Mouse (Mus musculus) stomach, postnatal 0 days (tissue): Measurements from ENCODE around the gene Dync1h1. TPM values are rescaled to one million over a fixed set of nuclear protein-coding genes. Genes with fewer than 3 reads are reported as not detected.

ENCODE experiments used
- ATAC-seq: fragments of 200-750 bp; cut with Nextera tagmentation; 2 replicates; pipeline ENCODE4 v1.8.0; 2017; ENCODE audit not compliant: low FRiP score, low TSS enrichment
- DNase-seq: peaks from one replicate; pipeline ENCODE4 v3.0.0-alpha.2; 2016; ENCODE audit warnings: low spot score
- H3K27ac ChIP-seq: fragments of 300-500 bp; sonication (generic); replicated peaks from 2 replicates; pipeline ENCODE4 v1.5.1; 2014; ENCODE audit warnings: mild to moderate bottlenecking, control low read depth
- H3K27me3 ChIP-seq: fragments of 300-500 bp; sonication (generic); 2 replicates; pipeline ENCODE4 v1.6.1; 2014; ENCODE audit warnings: low read length; ENCODE audit not compliant: control insufficient read depth, insufficient read depth
- H3K36me3 ChIP-seq: fragments of 300-500 bp; sonication (generic); 2 replicates; pipeline ENCODE4 v1.6.1; 2014; ENCODE audit warnings: low read length, mixed read lengths; ENCODE audit not compliant: control insufficient read depth, insufficient read depth
- H3K4me1 ChIP-seq: fragments of 300-500 bp; sonication (generic); replicated peaks from 2 replicates; pipeline ENCODE4 v1.6.1; 2014; ENCODE audit warnings: antibody characterized with exemption; ENCODE audit not compliant: control insufficient read depth, insufficient read depth
- H3K4me2 ChIP-seq: fragments of 300-500 bp; sonication (generic); replicated peaks from 2 replicates; pipeline ENCODE4 v1.6.1; 2014; ENCODE audit warnings: low read depth, mild to moderate bottlenecking, control low read depth, moderate library complexity
- H3K4me3 ChIP-seq: fragments of 300-500 bp; sonication (generic); 2 replicates; pipeline ENCODE4 v1.5.1; 2014; ENCODE audit warnings: low read depth, low read length, control low read depth
- H3K9ac ChIP-seq: fragments of 300-500 bp; sonication (generic); 2 replicates; pipeline ENCODE4 v1.6.1; 2014; ENCODE audit warnings: mild to moderate bottlenecking, low read length, control low read depth, mixed read lengths
- H3K9me3 ChIP-seq: fragments of 300-500 bp; sonication (generic); 2 replicates; pipeline ENCODE4 v1.6.1; 2016; ENCODE audit warnings: low read length; ENCODE audit not compliant: control insufficient read depth
- CTCF ChIP-seq: IDR thresholded peaks from 2 replicates; pipeline ENCODE4 v1.5.1; 2016; ENCODE audit warnings: antibody characterized with exemption, low read depth, mild to moderate bottlenecking, moderate library complexity
- EP300 ChIP-seq: optimal IDR thresholded peaks from 2 replicates; pipeline ENCODE3; 2016; ENCODE audit warnings: antibody characterized with exemption
- WGBS: fragments of 180-500 bp; shearing (Covaris S2); extraction: QIAGEN DNeasy Blood & Tissue Kit; methylation state at CpG from one replicate; pipeline ENCODE4 v1.1.7; 2014; 5-methylcytosine and 5-hydroxymethylcytosine counted together
- microRNA-seq: library from miRNA; unstranded; fragments of <30 nt; microRNA quantifications from one replicate; pipeline ENCODE4, GENCODE M21; 2016
- polyA plus RNA-seq: library from polyadenylated mRNA; unstranded; fragments of >200 nt; fragmentation: Nextera tagmentation; extraction: Ambion mirVana; gene quantifications from 2 replicates; pipeline ENCODE4 v1.2.1, GENCODE M21; 2015

Gene Dync1h1
- polyA plus RNA-seq, 1 experiment from 2014 or later = 22.3 TPM

DNA sequence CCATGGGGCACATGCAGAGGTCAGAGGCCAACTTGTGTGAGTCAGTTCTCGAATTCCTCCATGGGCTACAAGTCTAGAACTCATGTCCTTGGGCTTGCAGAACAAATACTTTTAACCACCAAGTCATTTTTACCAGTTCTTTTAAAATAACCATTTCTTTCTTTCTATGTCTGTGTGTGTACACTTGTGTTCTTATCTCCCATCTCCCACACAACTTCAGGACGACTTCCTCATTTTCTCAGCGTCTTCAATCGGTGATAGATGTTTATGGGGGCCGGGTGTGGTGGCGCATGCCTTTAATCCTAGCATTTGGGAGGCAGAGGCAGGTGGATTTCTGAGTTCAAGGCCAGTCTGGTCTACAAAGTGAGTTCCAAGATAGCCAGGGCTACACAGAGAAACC is 113.0 kb downstream of the Dync1h1 start:
- Histone ChIP-seq H3K4me3 (no peak overlapping the region), H3K9ac (no peak overlapping the region), H3K9me3 (no peaks in the 10 kb centered on the region), H3K27ac (no peak overlapping the region), H3K4me2 (no peak overlapping the region), H3K4me1 (no peaks in the 10 kb centered on the region), H3K27me3 (no peaks in the 10 kb centered on the region), H3K36me3 (no peaks in the 10 kb centered on the region)
- DNase-seq (no peak), ATAC-seq (no peak)
- TF ChIP-seq CTCF (no peak), EP300 (no peak)
- 92% methylated on average over 6 of the region's 6 CpGs for WGBS

DNA sequence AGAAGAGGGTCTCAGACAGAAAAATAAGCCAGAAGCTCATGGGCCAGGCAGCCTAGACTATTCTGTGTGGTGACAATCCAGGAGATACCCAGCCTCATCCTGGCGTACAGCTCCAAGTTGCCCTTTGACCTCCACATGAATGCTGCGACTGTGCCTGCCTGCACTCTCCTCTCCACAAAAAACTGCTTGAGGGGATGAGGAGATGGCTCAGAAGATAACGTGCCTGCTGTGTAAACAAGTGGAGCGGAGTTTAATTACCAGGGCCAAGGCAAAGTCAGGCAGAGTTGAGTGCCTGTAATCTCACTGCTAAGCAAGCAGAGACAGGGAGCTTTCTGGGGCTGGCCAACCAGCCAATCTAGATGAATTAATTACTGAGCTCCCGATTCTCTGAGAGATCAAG is 114.8 kb downstream of the Dync1h1 start:
- TF ChIP-seq EP300 (no peak), CTCF (no peak)
- Histone ChIP-seq H3K27me3 (no peaks in the 10 kb centered on the region), H3K9me3 (no peaks in the 10 kb centered on the region), H3K27ac (no peak overlapping the region), H3K4me2 (no peak overlapping the region), H3K4me3 (no peak overlapping the region), H3K36me3 (no peaks in the 10 kb centered on the region), H3K4me1 (no peaks in the 10 kb centered on the region), H3K9ac (no peak overlapping the region)
- no peak for DNase-seq
- WGBS = 13% methylated on average over 5 of the region's 5 CpGs
- no peak for ATAC-seq

Small RNA genes within 50 kb of the gene (microRNA-seq; reads per million reads assigned to microRNA genes)
- gene Gm27299 = not detected

Other genes starting within 250 kb of the Dync1h1 start
- 113 TPM in 2 replicates for gene Ppp2r5c, start 154.3 kb upstream of the Dync1h1 start, polyA plus RNA-seq
- not detected in 2 replicates for gene 1700001K19Rik, start 81.2 kb downstream of the Dync1h1 start, polyA plus RNA-seq
- 286 and 326 TPM in 2 replicates for gene Hsp90aa1, start 101.3 kb downstream of the Dync1h1 start, polyA plus RNA-seq
- gene Wdr20, start 136.5 kb downstream of the Dync1h1 start, polyA plus RNA-seq = 12.8 and 14.0 TPM in 2 replicates
- gene Mok, start 239.5 kb downstream of the Dync1h1 start, polyA plus RNA-seq = 0.95 and 0.97 TPM in 2 replicates
- gene Zfp839, start 248.8 kb downstream of the Dync1h1 start, polyA plus RNA-seq = 2.3 and 2.5 TPM in 2 replicates